Mouse (Mus musculus) kidney, adult 8-10 months (tissue): ENCODE data around the gene Defb36.

Experiments
- DNase-seq, 2 experiments: peaks; one replicate each; pipeline ENCODE4 v3.0.0; 2022

Defb36 gene

GRCm38 (mm10) chr2:152604057-152604456 is at the start of gene Defb36:
Defb36 (plus strand) TSS chr2:152604327.
- DNase-seq, result peak; percentile 48 to 80

DNA sequence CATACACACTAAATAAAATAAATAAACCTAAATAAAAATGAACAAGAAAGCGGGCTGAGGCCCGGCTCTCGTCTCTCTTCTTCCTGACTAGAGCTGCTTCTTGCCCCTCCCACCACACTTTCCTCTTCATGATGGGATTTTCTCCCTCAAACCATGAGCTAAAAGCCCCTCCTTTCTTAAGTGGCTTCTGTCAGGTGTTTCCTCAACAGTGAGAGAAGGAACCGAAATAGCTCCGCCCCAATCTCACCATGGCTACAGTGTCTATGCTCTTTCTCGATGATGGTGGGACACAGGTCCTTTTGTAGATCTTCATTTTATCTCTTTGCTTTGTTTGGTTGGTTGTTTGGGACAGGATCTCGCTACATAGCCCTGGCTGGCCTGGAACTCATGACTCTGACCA is 47.5 kb upstream of the Defb36 start:
- no peak for DNase-seq

DNA sequence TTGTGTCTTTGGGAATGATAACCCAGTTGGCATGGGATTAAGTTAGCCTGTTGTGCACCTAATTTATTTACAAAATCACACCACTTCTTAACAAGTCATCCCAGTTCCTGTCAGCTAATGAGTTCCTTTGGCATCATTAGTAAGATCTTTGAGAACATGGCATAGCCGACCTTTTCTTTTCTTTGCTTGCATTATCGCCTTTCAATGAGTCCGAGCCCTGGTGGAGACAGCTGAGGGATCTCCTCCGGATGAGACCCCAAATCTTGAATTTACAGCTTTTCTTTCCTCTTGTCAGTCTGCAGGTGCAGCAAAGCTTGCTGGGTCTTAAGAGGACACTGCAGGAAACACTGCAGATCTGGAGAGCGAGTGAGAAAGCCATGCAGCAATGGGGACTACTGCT is 35.1 kb upstream of the Defb36 start, which contains the start of gene Gm17416:
Gene Gm17416, plus strand, starts transcription at position 301 of the 400 bp plus-strand sequence.
- DNase-seq, result no peak

DNA sequence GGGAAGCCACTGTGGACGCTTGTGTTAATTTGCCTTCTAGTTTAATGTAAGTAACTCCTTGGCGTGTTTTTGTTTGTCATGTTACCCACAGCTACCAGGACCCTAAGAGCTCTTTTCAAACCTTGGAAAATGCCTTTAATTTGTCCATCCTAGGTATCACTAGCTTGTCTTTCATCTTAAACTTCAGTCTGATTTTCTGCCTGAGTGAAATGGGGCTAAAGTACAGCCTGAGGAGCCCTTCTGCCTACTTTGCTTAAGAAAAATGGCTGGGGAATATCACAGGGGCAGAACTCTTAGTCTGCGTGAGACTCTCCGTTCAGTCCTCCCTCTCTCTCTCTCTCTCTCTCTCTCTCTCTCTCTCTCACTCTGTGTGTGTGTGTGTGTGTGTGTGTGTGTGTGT is 34.2 kb upstream of the Defb36 start:
- DNase-seq, result peak in 1 of 2 experiments; percentile 27

DNA sequence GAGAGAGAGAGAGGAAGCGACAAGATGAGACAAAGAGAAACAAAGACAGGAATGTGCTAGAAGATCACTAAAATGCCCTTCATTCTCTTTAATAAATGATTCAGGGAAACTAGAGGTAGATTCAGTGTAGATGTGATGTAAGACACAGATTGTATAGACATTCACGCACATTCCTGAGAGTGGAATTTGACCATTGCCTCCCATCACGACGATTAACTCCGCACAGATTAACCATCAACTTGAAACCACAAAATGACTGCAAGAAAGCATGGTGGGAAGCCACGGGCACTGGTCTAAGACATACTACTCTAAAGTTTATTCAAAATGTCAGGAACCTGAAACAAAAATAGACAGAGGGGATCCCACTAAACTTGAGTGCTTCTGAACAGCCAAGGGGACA is 33.8 kb upstream of the Defb36 start:
- DNase-seq, result peak; percentile 65 to 73

DNA sequence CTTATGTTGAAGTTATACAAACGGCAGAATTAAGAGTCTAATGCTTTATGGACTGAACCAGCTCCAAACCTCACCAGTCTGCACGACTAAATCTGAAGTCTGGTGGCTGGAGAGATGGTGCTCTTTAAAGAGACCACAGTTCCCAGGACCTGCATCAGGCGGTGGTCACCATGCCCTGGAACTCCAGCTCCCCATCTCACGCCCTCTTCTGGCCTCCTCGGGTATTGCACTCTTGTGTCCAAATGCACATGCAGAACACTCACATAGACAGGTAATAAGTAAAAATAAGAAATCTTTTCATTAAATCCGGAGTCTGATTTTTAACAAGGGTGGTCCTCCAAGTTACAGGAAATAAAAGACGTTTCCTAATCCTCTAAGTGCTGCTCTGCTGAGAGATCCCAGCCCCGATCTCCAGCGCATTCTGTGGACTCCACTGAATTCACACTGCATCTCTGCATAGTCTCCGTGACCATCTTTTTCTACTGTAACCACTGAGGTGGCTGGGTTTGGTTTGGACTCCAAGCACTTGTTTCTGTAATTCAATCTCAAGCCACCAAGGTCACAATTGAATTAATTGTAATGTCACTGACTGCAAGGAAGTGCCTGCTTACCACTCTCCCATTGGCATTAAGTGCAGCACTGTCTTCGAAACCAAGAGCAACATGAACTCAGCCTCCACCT is 31.9 kb upstream of the Defb36 start, which contains the start of gene Defb21:
Gene Defb21, plus strand, starts transcription at position 631 of the 681 bp plus-strand sequence.
- DNase-seq, result no peak

GRCm38 (mm10) chr2:152573484-152573883 is 30.6 kb upstream of the Defb36 start:
- no peak for DNase-seq

GRCm38 (mm10) chr2:152580107-152580506 is 24.0 kb upstream of the Defb36 start, which contains the start of gene Defb19:
Defb19 (minus strand) TSS chr2:152580312.
- DNase-seq, result no peak

DNA sequence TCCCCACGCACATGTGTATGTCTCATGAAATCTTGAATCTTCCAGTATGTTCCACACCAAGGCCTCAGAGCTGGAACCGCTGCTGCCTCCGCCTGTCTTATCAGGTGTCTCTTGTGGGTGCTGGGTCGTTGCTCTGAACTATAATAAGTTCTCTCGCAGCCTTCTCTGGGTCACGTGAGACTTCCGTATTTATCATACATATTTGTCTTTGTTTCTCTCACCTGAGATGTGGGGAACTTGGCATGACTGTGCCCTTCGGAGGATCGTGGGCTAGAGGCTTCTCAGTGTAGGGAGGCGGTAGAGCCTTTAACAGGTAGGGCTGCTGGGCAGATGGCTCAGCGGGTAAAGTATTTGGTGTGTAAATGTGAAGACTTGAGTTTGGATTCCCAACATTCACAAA is 23.5 kb upstream of the Defb36 start:
- DNase-seq, result no peak

- DNase-seq, result peak in 1 of 2 experiments; percentile 50
Measured at GRCm38 (mm10) chr2:152586926-152587560, 17.1 kb upstream of the Defb36 start.

- DNase-seq, result no peak
Measured at GRCm38 (mm10) chr2:152588450-152588849, 15.7 kb upstream of the Defb36 start.

DNA sequence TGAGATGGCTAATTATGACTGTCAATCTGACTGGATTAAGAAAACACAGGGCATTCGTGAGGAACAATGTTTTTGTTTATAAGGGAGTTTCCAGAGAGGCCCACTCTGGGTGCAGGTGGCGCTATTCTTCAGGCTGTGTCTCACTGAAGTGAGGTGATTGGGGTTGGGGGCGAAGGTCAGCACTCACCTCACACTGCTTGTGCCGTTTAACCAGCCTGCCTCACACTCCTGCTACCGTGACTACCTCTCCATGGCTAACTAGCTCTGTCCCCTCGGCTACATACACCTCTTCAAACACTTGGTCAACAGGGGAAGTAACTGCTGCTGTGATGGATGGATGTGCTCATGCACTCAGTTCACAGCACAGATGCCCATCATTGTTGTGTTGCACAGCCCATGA is 15.1 kb upstream of the Defb36 start:
- DNase-seq, result no peak

- no peak for DNase-seq
Measured at GRCm38 (mm10) chr2:152599299-152599698, 4.8 kb upstream of the Defb36 start, which contains the start of gene Defb45. Defb45 (minus strand) TSS chr2:152599399.

- DNase-seq, result no peak
Measured at GRCm38 (mm10) chr2:152600076-152600475, 4.1 kb upstream of the Defb36 start.

DNA sequence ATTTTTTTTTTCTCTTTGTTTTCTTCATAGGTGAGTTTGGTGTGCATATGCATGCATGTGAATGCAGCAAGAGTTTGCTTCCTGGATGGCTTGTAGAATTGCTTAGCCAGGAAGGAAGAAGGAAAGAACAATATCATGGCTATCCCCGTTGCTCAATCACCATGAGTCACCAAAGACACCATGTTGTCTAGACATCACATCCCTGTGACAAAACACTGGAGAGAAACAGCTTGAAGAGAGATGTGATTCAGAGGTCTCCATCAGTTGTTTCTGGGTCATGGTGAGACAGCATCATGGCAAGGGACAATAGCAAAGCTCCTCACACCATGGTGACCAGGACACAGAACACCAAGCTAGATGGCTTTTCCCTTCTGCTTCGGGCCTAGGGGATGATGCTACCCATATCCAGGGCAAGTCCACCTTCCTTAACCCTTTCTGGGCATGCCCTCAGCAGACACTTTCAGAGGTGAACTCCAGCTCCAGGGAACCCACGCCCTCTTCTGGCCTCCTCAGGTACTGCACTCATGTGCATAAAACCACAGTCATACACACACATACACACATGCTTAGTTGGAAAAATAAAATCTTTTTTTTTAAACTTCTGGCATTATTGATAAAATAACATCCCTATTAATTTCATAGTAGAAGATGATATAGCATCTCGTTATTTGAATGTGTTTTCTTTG is 2.7 kb upstream of the Defb36 start:
- no peak for DNase-seq

- no peak for DNase-seq
Measured at GRCm38 (mm10) chr2:152607746-152608145, 3.6 kb downstream of the Defb36 start.

DNA sequence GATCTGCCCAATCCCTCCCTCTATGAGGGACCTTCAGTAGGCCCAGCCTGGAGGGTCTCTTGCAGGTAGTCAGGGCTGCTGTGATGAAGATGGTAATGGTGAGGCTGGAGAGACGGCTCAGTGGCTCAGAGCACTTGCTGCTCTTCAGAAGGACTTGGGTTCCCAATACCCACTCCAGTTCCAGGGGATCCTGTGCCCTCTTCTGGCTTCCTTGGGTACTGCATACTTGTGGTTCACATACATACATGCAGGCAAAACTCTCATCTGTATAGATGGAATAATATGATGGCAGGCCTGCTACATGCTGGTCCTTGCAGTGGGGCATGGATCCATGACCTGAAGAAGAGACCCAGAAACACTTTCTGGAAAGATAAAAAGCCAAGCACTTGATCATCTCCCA is 4.6 kb downstream of the Defb36 start:
- no peak for DNase-seq

DNA sequence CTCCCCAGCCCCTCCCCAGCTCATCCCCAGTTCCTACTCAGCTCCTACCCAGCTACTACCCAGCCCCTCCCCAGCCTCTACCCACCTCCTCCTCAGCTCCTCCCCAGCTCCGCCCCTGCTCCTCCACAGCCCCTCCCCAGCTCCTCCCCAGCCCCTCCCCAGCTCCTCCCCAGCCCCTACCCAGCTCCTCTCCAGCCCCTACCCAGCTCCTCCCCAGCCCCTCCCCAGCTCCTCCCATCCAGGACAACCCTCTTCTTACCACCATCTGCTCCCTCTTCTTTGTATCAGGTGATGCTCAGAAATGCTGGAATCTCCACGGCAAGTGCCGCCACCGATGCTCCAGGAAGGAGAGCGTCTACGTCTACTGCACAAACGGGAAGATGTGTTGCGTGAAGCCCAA is 8.1 kb downstream of the Defb36 start:
- DNase-seq, result no peak

DNA sequence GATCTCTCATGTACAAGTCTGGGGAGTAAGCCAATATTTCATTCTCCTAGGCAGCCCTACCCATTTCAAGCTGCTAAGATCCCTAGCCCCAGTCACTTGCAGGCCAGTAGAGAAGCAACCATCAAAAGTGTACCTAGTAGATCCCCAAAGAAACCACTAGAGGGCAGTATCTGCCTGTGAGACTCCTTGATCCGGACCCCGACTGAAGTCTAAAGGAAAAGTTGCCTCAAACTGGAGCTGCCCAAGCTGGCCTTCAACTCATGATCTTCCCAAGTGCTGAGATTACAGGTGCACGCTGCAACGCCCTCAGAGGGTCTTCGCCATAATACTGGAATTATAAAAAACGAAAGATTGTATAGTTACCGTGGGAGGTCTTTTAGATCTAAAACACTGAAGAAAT is 11.4 kb downstream of the Defb36 start:
- peak; percentile 51 to 54 for DNase-seq

GRCm38 (mm10) chr2:152616470-152616869 is 12.3 kb downstream of the Defb36 start:
- no peak for DNase-seq

GRCm38 (mm10) chr2:152617374-152617773 is 13.2 kb downstream of the Defb36 start:
- DNase-seq, result no peak

DNA sequence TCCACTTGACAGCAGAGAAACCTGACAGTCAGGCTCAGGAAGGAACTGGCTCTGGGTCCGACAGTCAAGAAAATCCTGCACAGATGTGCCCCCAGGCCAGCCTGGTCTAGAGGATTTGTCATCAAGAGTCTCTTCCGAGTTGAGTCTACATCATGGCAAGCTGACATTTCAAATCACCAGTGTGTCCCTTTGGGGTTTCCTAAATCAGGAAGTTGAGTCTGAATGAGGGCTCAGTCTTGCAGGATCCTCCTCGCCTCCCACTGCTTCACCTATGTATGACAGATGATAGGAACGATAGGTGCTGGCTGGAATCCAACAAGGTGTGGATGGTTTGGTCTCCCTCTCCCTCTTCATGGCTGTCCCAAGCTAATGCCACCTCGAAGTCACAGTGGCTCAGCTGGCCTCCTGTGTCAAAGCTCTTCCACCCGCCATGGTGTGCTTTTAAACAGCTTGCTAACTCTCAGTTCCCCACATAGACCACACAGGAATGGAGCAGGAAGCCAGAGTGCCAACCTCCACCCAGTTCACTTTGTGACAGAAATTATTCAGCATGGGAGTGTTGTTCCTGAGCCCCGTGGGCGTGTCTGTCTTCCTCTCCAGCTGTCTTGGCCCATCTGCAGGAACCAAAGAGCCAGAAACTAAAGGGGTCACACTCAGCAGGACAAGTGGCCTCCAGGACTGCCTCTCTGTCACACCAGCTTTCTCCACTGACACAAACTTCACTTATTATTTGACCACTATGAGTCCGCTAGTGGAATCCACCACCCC is 16.4 kb downstream of the Defb36 start:
- DNase-seq, result no peak

DNA sequence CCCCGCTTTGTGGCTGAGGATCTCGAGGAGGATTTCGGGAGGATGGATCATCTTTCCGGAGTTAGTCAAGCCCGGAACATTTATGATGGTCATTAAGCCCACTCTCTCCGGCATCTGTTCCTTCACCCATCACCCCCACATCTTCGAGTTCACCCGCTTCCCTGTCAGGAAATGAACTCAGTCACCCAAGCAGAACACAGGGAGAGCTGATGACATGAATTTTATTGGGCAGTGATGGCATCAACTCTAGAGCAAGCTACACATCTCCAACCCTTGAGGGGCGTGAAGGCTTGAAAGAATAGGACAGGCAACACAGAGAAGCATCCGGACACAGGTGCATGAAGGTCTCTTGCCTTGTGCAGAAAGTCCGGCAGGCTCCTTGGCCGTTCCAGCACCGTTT is 18.0 kb downstream of the Defb36 start:
- no peak for DNase-seq
